Mouse (Mus musculus): ENCODE results near the gene Ankrd2.

Gene Ankrd2

GRCm38 (mm10) chr19:42035456-42036248 is at the start of gene Ankrd2:
Gene Ankrd2, plus strand, starts transcription at chr19:42036000.
- peak; percentile 84 for DNase-seq (ENCODE audit: low spot score)

GRCm38 (mm10) chr19:41987206-41987605 is 48.6 kb upstream of the Ankrd2 start:
- DNase-seq (ENCODE audit: low spot score): no peak

- no peak for DNase-seq (ENCODE audit: low spot score)
Observed at GRCm38 (mm10) chr19:41989810-41990209, 46.0 kb upstream of the Ankrd2 start.

GRCm38 (mm10) chr19:41991926-41992477 is 43.8 kb upstream of the Ankrd2 start:
- no peak for DNase-seq (ENCODE audit: low spot score)

GRCm38 (mm10) chr19:41992971-41993370 is 42.8 kb upstream of the Ankrd2 start:
- no peak for DNase-seq (ENCODE audit: low spot score)

- DNase-seq (ENCODE audit: low spot score): peak; percentile 71
Observed at GRCm38 (mm10) chr19:41993484-41993883, 42.3 kb upstream of the Ankrd2 start.

- no peak for DNase-seq (ENCODE audit: low spot score)
Observed at GRCm38 (mm10) chr19:41994023-41994422, 41.8 kb upstream of the Ankrd2 start.

GRCm38 (mm10) chr19:41995483-41995882 is 40.3 kb upstream of the Ankrd2 start:
- DNase-seq (ENCODE audit: low spot score): no peak

- no peak for DNase-seq (ENCODE audit: low spot score)
Observed at GRCm38 (mm10) chr19:41997090-41997489, 38.7 kb upstream of the Ankrd2 start.

- no peak for DNase-seq (ENCODE audit: low spot score)
Observed at GRCm38 (mm10) chr19:41998770-41999548, 36.8 kb upstream of the Ankrd2 start.

GRCm38 (mm10) chr19:41999688-42000283 is 36.0 kb upstream of the Ankrd2 start:
- DNase-seq (ENCODE audit: low spot score): no peak

GRCm38 (mm10) chr19:42000446-42000958 is 35.3 kb upstream of the Ankrd2 start:
- DNase-seq (ENCODE audit: low spot score): no peak

- no peak for DNase-seq (ENCODE audit: low spot score)
Observed at GRCm38 (mm10) chr19:42001253-42001980, 34.4 kb upstream of the Ankrd2 start.

GRCm38 (mm10) chr19:42004258-42004657 is 31.5 kb upstream of the Ankrd2 start:
- DNase-seq (ENCODE audit: low spot score): no peak

- peak; percentile 62 for DNase-seq (ENCODE audit: low spot score)
Observed at GRCm38 (mm10) chr19:42005616-42006015, 30.2 kb upstream of the Ankrd2 start.

- DNase-seq (ENCODE audit: low spot score): no peak
Observed at GRCm38 (mm10) chr19:42006568-42006967, 29.2 kb upstream of the Ankrd2 start.

GRCm38 (mm10) chr19:42008586-42008985 is 27.2 kb upstream of the Ankrd2 start:
- DNase-seq (ENCODE audit: low spot score): no peak

GRCm38 (mm10) chr19:42009067-42009466 is 26.7 kb upstream of the Ankrd2 start:
- DNase-seq (ENCODE audit: low spot score): no peak

- no peak for DNase-seq (ENCODE audit: low spot score)
Observed at GRCm38 (mm10) chr19:42010436-42010835, 25.4 kb upstream of the Ankrd2 start.

- DNase-seq (ENCODE audit: low spot score): no peak
Observed at GRCm38 (mm10) chr19:42011123-42011522, 24.7 kb upstream of the Ankrd2 start.

- DNase-seq (ENCODE audit: low spot score): no peak
Observed at GRCm38 (mm10) chr19:42014231-42014825, 21.5 kb upstream of the Ankrd2 start.
